Mouse (Mus musculus) MEL (cell line): ENCODE data around the gene Ano8. TPM values are rescaled to one million over a fixed set of nuclear protein-coding genes. Genes with fewer than 3 reads are reported as not detected.

Experiments used
- DNase-seq: peaks from one replicate; pipeline ENCODE4 v3.0.0; 2011; ENCODE audit warnings: low read depth, low spot score
- H3K27ac ChIP-seq: 2 replicates; pipeline ENCODE4 v1.5.1; 2012; ENCODE audit warnings: low read depth, mild to moderate bottlenecking, control low read depth, low read length, moderate library complexity; ENCODE audit not compliant: control insufficient read depth
- H3K27me3 ChIP-seq, 2 experiments: fragments of 150-350 bp in 1 of 2; sonication (generic) in 1 of 2; 2 replicates each; pipeline ENCODE4 v1.6.1; 2012; ENCODE audit warnings: low read length in 2 of 2, mild to moderate bottlenecking in 2 of 2, improper control_type of control experiment in 1 of 2, moderate library complexity in 1 of 2; ENCODE audit not compliant: insufficient read depth in 2 of 2, control insufficient read depth in 1 of 2
- H3K36me3 ChIP-seq, 2 experiments: 2 replicates each; pipeline ENCODE4 v1.6.1; 2012 to 2014; ENCODE audit warnings: low read length in 2 of 2, improper control_type of control experiment in 1 of 2, inconsistent platforms in 1 of 2, mild to moderate bottlenecking in 1 of 2; ENCODE audit not compliant: insufficient read depth in 2 of 2, control insufficient read depth in 1 of 2
- H3K4me1 ChIP-seq, 2 experiments: fragments of 150-350 bp in 1 of 2; sonication (generic) in 1 of 2; 2 replicates each; pipeline ENCODE4 v1.6.1; 2012; ENCODE audit warnings: low read length in 2 of 2, improper control_type of control experiment in 1 of 2, mild to moderate bottlenecking in 1 of 2; ENCODE audit not compliant: insufficient read depth in 2 of 2, control insufficient read depth in 1 of 2
- H3K4me3 ChIP-seq, 2 experiments: fragments of 150-350 bp in 1 of 2; sonication (generic) in 1 of 2; 2 replicates each; pipeline ENCODE4 v1.5.1; 2012; ENCODE audit warnings: low read depth in 2 of 2, low read length in 2 of 2, mild to moderate bottlenecking in 2 of 2, moderate library complexity in 2 of 2, control low read depth in 1 of 2, improper control_type of control experiment in 1 of 2; ENCODE audit not compliant: control insufficient read depth in 1 of 2, insufficient read depth in 1 of 2
- H3K79me2 ChIP-seq: 2 replicates; pipeline ENCODE4 v1.6.1; 2012; ENCODE audit warnings: mild to moderate bottlenecking, low read length, moderate library complexity; ENCODE audit not compliant: control insufficient read depth, poor library complexity, insufficient read depth
- H3K9ac ChIP-seq: 2 replicates; pipeline ENCODE4 v1.6.1; 2012; ENCODE audit warnings: low read depth, mild to moderate bottlenecking, control low read depth, low read length, moderate library complexity; ENCODE audit not compliant: control insufficient read depth, poor library complexity, severe bottlenecking
- H3K9me3 ChIP-seq: fragments of 150-350 bp; sonication (generic); replicated peaks from 2 replicates; pipeline ENCODE4 v1.6.1; 2012; ENCODE audit warnings: mild to moderate bottlenecking, low read length, improper control_type of control experiment, moderate library complexity; ENCODE audit not compliant: insufficient read depth
- EP300 ChIP-seq, 2 experiments: IDR thresholded peaks; 2 replicates each; pipeline ENCODE4 v1.6.1; 2011; ENCODE audit warnings: improper control_type of control experiment in 2 of 2, low read length in 2 of 2, low read depth in 1 of 2, mild to moderate bottlenecking in 1 of 2
- GABPA ChIP-seq: IDR thresholded peaks from 2 replicates; pipeline ENCODE4 v1.6.1; 2012; ENCODE audit warnings: low read depth, mild to moderate bottlenecking, inconsistent platforms, low read length, improper control_type of control experiment, moderate library complexity
- JUND ChIP-seq: IDR thresholded peaks from 2 replicates; pipeline ENCODE4 v1.6.1; 2011; ENCODE audit warnings: low read depth, mild to moderate bottlenecking, improper control_type of control experiment, low read length
- KAT2A ChIP-seq: conservative IDR thresholded peaks from 2 replicates; pipeline ENCODE4 v1.6.1; 2012; ENCODE audit warnings: low read depth, low read length, improper control_type of control experiment, inconsistent platforms
- MAX ChIP-seq: IDR thresholded peaks from 2 replicates; pipeline ENCODE4 v1.6.1; 2011; ENCODE audit warnings: low read length, improper control_type of control experiment
- MYB ChIP-seq: IDR thresholded peaks from 2 replicates; pipeline ENCODE4 v1.6.1; 2011; ENCODE audit warnings: mild to moderate bottlenecking, low read depth, low read length, improper control_type of control experiment
- MYC ChIP-seq: IDR thresholded peaks from 2 replicates; pipeline ENCODE4 v1.6.1; 2011; ENCODE audit warnings: low read depth, mild to moderate bottlenecking, low read length, improper control_type of control experiment, moderate library complexity
- POLR2A ChIP-seq, 2 experiments: IDR thresholded peaks; 2 replicates each; pipeline ENCODE4 v1.6.1; 2011 to 2012; ENCODE audit warnings: low read length in 2 of 2, mild to moderate bottlenecking in 2 of 2, control low read depth in 1 of 2, improper control_type of control experiment in 1 of 2, low read depth in 1 of 2, moderate library complexity in 1 of 2; ENCODE audit not compliant: control insufficient read depth in 1 of 2, insufficient read depth in 1 of 2, poor library complexity in 1 of 2
- POLR2AphosphoS2 ChIP-seq: IDR thresholded peaks from 2 replicates; pipeline ENCODE4 v1.6.1; 2011; ENCODE audit warnings: low read length, improper control_type of control experiment
- RAD21 ChIP-seq: IDR thresholded peaks from 2 replicates; pipeline ENCODE4 v1.6.1; 2011; ENCODE audit warnings: mild to moderate bottlenecking, low read depth, low read length, improper control_type of control experiment
- RCOR1 ChIP-seq: IDR thresholded peaks from 2 replicates; pipeline ENCODE4 v1.6.1; 2012; ENCODE audit warnings: low read depth, mild to moderate bottlenecking, inconsistent platforms, low read length, improper control_type of control experiment
- SMC3 ChIP-seq: IDR thresholded peaks from 2 replicates; pipeline ENCODE4 v1.6.1; 2011; ENCODE audit warnings: low read depth, low read length, improper control_type of control experiment
- TBP ChIP-seq: IDR thresholded peaks from 2 replicates; pipeline ENCODE4 v1.8.0; 2011; ENCODE audit warnings: low read depth, low read length, improper control_type of control experiment
- UBTF ChIP-seq: IDR thresholded peaks from 2 replicates; pipeline ENCODE4 v1.6.1; 2012; ENCODE audit warnings: low read depth, mild to moderate bottlenecking, inconsistent platforms, low read length, improper control_type of control experiment, moderate library complexity, borderline replicate concordance; ENCODE audit not compliant: insufficient read depth
- USF1 ChIP-seq: IDR thresholded peaks from 2 replicates; pipeline ENCODE4 v1.6.1; 2014; ENCODE audit warnings: low read depth, mild to moderate bottlenecking, inconsistent platforms, low read length, improper control_type of control experiment, moderate library complexity
- ZC3H11A ChIP-seq: IDR thresholded peaks from 2 replicates; pipeline ENCODE4 v1.6.1; 2012; ENCODE audit warnings: low read depth, mild to moderate bottlenecking, inconsistent platforms, low read length, improper control_type of control experiment
- ZMIZ1 ChIP-seq: IDR thresholded peaks from 2 replicates; pipeline ENCODE4 v1.6.1; 2012; ENCODE audit warnings: low read depth, mild to moderate bottlenecking, inconsistent platforms, low read length, improper control_type of control experiment, moderate library complexity
- ZNF384 ChIP-seq: IDR thresholded peaks from 2 replicates; pipeline ENCODE4 v1.6.1; 2012; ENCODE audit warnings: low read depth, mild to moderate bottlenecking, inconsistent platforms, low read length, improper control_type of control experiment
- polyA plus RNA-seq, 2 experiments: library from polyadenylated mRNA; stranded (reverse) in 1 of 2; unstranded in 1 of 2; fragments of >175 nt in 1 of 2; fragments of >200 nt in 1 of 2; gene quantifications; 2 replicates each; pipeline versions ENCODE4 v1.2.1 to v1.2.4; 2012; ENCODE audit warnings: low replicate concordance in 2 of 2, low read depth in 1 of 2; ENCODE audit not compliant: insufficient read length in 2 of 2, insufficient read depth in 1 of 2, missing spikeins in 1 of 2
- total RNA-seq: library from RNA; depleted of rRNA; stranded (reverse); fragments of 300-350 nt; gene quantifications from 2 replicates; pipeline ENCODE4 v1.2.3, GENCODE M21; 2012

The Ano8 gene
- total and polyA plus RNA-seq, 3 experiments, result 3.9 to 4.8 TPM; not detected in 1

- no peak overlapping the region for H3K9ac ChIP-seq
- no peaks in the 10 kb centered on the region for H3K27me3 ChIP-seq
- peaks cover 0 to 3% of the 10 kb centered on the region in 2 experiments; a peak in 2 of 4 replicates for H3K36me3 ChIP-seq
- no peak for DNase-seq
- TF ChIP-seq SMC3 (no peak), EP300 (IDR thresholded peaks at IDR 0.05; ENCODE audit: low read depth in 1 of 2, low read length in 2 of 2) (no peak), GABPA (no peak), TBP (no peak), ZC3H11A (no peak), RAD21 (no peak), POLR2A (IDR thresholded peaks at IDR 0.05; ENCODE audit: control insufficient read depth in 1 of 2, insufficient read depth in 1 of 2, low read depth in 1 of 2, low read length in 2 of 2, poor library complexity in 1 of 2) (no peak), KAT2A (no peak), JUND (no peak), UBTF (no peak)
- H3K27ac ChIP-seq, result no peak overlapping the region
- no peaks in the 10 kb centered on the region for H3K9me3 ChIP-seq
- no peaks in the 10 kb centered on the region for H3K79me2 ChIP-seq
- no peak overlapping the region for H3K4me3 ChIP-seq
- no peaks in the 10 kb centered on the region for H3K4me1 ChIP-seq
These were observed 12.2 kb upstream of the Ano8 start for GRCm38 (mm10) chr8:71497881-71498501.

- H3K9ac ChIP-seq, result no peak overlapping the region
- no peak overlapping the region for H3K4me3 ChIP-seq
- H3K9me3 ChIP-seq, result no peaks in the 10 kb centered on the region
- peaks cover 0 to 4% of the 10 kb centered on the region in 2 experiments; a peak in 2 of 4 replicates for H3K36me3 ChIP-seq
- H3K4me1 ChIP-seq, result no peaks in the 10 kb centered on the region
- DNase-seq, result no peak
- no peaks in the 10 kb centered on the region for H3K79me2 ChIP-seq
- H3K27ac ChIP-seq, result no peak overlapping the region
- no peaks in the 10 kb centered on the region for H3K27me3 ChIP-seq
- no peak for TF ChIP-seq MYC
- TF ChIP-seq ZNF384, result no peak
- TF ChIP-seq RCOR1, result no peak
- no peak for TF ChIP-seq SMC3
- TF ChIP-seq TBP, result no peak
- no peak for TF ChIP-seq POLR2AphosphoS2
- TF ChIP-seq USF1, result no peak
- TF ChIP-seq MAX, result no peak
- TF ChIP-seq POLR2A (IDR thresholded peaks at IDR 0.05; ENCODE audit: control insufficient read depth in 1 of 2, insufficient read depth in 1 of 2, low read depth in 1 of 2, low read length in 2 of 2, poor library complexity in 1 of 2), result no peak
- no peak for TF ChIP-seq ZMIZ1
- TF ChIP-seq MYB, result no peak
These were observed 11.4 kb upstream of the Ano8 start for GRCm38 (mm10) chr8:71497077-71497645.
